Mouse (Mus musculus) thymus, postnatal 10 days (tissue): ENCODE measurements around the gene Fbxo22.
A peak's percentile ranks its signal among the peaks of the same experiment; 100 is the strongest.
"Not testable (repeated sequence)": the region's sequence is repeated elsewhere in the genome, so short reads cannot be mapped to it uniquely, and the experiment has no call there.

ENCODE experiments used
- DNase-seq, 2 experiments: peaks; one replicate each; pipeline ENCODE4 v3.0.0; 2021; ENCODE audit warnings: low spot score in 2 of 2

The Fbxo22 gene

DNA sequence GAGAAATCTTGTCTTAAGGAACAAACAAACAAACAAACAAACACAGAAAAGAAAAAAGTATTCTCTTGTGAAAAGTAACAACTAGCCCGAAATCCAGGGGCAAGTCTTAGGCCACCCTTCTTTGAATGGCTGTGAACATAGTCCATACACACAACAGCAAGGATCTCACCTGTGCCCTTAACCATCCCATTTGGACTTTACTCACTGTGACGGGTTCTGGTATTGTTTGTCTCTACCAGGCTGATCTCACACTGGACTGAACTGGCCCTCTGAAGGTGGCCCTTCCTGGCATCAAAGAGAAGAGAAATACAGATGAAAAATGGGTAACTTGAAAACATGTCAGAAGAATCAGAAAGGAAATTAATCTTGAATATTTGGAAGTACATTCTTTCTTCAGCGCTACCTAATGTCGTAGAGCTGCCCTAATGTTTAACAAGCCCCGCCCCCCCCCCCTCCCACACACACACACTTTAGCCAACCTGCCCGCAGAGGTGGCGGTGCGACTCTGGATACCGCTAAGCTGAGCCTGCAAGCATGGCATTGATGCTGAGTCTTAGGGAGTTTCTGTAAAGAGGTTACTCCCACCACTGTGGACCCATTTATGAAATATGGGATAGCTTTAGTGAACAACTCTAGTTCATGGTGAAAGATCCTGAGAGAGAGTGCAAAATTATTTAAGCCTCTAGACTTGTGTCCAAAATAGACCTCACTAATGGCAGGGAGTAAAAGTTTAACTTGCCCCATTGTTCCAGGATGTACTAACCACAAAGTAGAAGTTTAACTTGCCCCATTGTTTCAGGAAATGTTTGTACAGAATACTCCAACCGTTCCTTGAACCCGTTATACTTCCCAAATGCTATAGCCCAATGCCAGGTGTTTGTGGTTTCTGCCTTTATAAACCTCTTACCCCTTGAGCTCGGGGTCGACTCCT is 27.8 kb downstream of the Fbxo22 start:
- DNase-seq, result no peak

GRCm38 (mm10) chr9:55240852-55241251 is 32.1 kb downstream of the Fbxo22 start:
- no peak for DNase-seq

- DNase-seq, result peak; percentile 9 to 32
Measured at GRCm38 (mm10) chr9:55241863-55242685, 33.3 kb downstream of the Fbxo22 start.

DNA sequence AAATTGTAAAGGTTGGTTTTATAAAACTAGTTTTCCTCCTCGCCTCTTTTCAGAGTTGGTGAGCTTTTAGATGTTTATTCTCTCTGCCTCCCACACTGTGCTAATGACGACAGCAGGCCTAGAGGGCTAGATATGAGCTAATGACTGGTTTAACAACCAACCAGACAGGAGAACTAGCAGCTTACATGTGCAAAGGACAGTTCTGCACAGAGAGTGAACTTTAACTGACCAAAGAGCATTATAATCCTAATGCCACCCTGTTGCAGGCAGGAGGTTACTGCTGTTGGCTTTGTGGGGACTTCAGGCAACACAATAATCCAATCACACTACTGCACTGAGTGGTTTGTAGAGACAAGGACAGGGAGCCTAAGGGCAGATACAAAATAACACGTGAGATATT is 34.6 kb downstream of the Fbxo22 start:
- no peak for DNase-seq

GRCm38 (mm10) chr9:55244079-55244478 is 35.4 kb downstream of the Fbxo22 start:
- DNase-seq, result no peak

- not testable (repeated sequence) for DNase-seq
Measured at GRCm38 (mm10) chr9:55245057-55245750, 36.5 kb downstream of the Fbxo22 start.

DNA sequence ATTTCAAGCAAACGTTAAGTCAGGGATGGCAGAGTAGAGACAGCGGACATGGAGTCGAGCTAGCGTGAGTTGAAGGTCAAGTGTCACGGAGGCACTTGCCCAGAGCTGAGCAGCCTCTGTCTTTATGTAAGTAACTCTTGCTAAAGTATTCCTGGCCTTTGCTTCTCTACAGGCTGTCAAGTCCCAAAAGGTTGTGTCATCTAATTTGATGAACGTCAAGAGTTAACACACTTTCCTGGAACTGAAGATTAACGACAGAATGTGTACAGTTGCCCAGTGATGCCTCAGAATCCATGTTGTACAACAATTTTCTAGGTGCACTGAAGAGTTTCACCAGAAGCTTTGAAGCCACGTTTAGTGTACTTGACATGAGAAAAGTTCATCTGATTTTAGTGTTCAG is 37.7 kb downstream of the Fbxo22 start:
- DNase-seq, result no peak

GRCm38 (mm10) chr9:55246918-55247317 is 38.2 kb downstream of the Fbxo22 start:
- DNase-seq, result no peak

DNA sequence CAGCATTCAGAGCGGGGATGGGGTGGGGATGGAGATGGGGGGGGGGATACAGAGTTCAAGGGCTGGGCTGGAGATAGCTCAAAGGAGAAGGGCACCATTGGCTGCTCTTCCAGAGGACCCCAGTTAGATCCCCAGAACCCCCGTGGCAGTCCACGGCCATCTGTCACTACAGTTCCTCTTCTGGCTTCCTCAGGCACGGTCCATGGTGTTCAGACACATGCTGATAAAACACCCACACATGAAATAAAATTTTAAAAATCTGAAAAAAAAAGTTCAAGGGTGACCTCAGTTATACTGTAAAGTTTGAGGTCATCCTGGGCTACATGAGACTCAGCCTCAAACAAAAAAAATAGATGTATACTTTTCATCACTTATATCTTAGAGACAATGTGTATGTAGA is 39.7 kb downstream of the Fbxo22 start:
- DNase-seq, result no peak

- no peak for DNase-seq
Measured at GRCm38 (mm10) chr9:55250595-55251247, 42.0 kb downstream of the Fbxo22 start.

GRCm38 (mm10) chr9:55252097-55252496 is 43.4 kb downstream of the Fbxo22 start:
- DNase-seq, result not testable (repeated sequence)

GRCm38 (mm10) chr9:55253849-55254248 is 45.1 kb downstream of the Fbxo22 start:
- no peak for DNase-seq

DNA sequence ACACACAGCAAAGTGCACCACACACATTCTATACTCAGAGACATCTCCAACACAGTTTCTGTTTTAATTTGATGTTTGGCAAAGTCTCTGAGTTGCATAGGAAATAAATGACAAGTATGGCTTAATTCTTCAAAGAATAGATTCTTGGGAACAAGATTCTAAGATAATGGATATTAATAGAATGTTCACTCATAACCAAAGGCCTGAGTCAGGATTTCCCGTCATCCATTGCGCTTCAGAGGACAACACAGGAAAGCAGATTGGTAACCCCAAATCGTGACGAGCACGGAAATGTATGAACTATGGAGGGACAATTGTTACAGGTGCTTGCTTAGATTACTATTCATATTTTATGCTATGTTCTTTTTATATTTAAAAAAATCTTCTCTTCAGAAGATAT is 46.3 kb downstream of the Fbxo22 start:
- no peak for DNase-seq

DNA sequence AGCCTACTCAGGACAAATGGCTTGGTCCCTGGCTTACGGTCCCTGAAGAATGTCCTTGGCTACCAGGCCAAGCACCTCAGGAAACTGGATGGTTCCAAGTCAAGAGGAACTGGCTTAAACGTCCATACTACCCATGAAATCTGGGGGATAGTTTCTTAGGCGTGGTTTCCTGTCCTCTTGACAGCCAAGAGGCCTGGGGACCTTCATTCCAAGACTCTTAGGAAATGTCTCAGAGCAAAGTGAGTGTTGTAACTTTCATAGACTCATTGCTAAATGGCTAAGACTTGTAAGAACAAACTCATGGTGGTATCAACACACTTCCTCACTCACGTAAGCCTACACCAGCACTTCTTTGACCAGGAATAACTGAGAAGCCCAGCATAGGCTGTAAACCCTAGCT is 46.9 kb downstream of the Fbxo22 start:
- no peak for DNase-seq

DNA sequence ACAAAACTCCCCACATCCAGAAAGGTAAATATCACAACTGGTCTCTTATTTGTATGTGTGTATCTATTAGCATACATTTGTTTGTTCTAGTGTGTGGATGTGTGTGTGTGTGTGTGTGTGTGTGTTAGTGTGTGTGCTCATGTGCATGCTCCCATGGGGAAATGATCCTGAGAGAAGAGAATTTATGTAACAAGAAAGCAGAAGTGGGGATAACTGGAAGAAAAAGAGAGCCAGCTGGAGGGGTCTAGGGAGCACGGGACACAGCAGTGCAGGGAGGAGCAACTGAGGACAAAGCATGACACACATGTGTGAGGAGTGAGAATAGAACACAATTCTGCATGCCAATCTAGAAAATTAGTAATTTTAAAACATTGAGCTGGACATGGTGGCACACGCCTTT is 48.4 kb downstream of the Fbxo22 start:
- DNase-seq, result no peak

DNA sequence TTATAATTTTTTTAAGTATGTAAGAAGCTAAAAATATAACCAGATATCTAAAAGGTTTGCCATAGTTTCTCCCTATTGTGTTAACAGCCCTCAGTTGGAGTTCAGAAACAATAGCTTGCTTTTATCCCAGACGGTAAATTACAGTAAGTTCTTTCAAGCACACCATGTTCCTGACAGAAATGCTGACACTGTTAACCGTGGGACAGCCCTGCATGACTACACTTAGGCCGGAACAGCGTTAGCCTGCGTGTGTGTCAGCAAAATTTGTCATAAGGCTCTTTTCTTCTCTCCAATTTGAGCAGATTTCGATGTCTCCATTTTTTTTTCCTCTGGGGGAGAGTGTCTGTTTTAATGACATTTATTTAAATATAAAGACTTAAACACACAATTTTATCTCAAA is 51.0 kb downstream of the Fbxo22 start:
- DNase-seq, result no peak

- DNase-seq, result no peak
Measured at GRCm38 (mm10) chr9:55264356-55265302, 55.9 kb downstream of the Fbxo22 start.

DNA sequence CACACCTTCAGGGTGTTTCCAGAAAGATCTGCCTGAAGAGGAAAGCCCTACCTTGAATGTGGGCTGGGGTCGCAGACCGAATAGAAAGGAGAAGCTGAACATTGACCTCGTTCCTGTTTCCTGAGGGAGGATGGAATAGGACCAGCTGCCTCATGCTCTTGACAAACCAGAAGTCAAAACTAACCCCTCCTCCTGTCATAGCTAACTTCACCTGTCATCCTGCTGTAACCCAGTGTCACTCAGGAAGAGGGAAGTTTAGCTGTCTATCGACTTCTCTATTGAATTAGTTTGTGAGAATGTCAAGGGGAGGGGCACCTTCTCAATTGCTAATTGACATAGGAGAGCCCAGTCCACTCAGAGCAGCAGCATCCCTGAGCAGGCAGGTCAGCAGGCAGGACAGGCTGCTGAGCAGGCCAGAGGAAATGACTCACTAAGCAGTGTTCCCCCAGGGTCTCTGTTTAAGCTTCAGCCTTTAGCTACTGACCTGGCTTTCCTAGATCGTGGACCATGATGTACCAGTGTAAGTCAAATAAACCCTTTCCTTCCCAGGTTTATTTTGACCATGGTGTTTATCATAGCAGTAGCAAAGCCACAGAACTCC is 63.3 kb downstream of the Fbxo22 start:
- no peak for DNase-seq

GRCm38 (mm10) chr9:55273906-55274305 is 65.2 kb downstream of the Fbxo22 start:
- no peak for DNase-seq
